Mouse (Mus musculus): ENCODE measurements around the gene Lpcat2b. TPM values are rescaled to one million over a fixed set of nuclear protein-coding genes. Genes with fewer than 3 reads are reported as not detected.
"Not testable (repeated sequence)": the region's sequence is repeated elsewhere in the genome, so short reads cannot be mapped to it uniquely, and the experiment has no call there.

The Lpcat2b gene
- not detected for polyA plus RNA-seq (2017; shearing (Covaris generic))

DNA sequence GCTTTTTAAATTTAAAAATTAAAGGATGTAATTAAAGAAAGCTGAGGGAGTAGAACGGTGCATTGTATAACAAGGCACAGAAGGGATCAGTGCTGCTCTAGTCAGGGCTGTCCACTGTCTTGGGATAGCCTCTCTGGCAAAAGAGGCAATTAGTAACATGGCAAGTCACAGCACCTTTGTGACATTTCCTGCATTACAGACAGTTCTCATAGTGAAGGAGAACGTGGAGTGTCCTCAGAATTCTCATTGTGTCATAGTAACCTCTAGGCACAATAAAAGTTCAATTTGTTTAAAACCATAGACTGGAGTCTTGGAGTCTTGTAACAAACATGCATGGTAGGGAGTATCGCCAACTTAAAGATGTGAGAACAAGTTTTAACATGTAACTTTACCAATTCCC lies at the start of gene Lpcat2b:
Gene Lpcat2b (plus strand): TSS at position 301 of the 400 bp plus-strand sequence.
- ATAC-seq, result no peak

DNA sequence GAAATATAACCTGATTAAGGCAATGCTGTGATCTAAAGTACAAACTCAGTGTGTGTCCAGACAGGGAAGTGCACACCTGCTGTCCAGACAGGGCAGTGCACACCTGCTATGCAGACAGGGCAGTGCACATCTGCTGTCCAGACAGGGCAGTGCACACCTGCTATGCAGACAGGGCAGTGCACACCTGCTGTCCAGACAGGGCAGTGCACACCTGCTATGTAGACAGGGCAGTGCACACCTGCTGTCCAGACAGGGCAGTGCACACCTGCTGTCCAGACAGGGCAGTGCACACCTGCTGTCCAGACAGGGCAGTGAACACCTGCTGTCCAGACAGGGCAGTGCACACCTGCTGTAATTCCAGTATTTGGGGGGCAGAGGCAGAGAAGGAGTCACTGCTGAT lies 44.9 kb upstream of the Lpcat2b start:
- ATAC-seq, result not testable (repeated sequence)

DNA sequence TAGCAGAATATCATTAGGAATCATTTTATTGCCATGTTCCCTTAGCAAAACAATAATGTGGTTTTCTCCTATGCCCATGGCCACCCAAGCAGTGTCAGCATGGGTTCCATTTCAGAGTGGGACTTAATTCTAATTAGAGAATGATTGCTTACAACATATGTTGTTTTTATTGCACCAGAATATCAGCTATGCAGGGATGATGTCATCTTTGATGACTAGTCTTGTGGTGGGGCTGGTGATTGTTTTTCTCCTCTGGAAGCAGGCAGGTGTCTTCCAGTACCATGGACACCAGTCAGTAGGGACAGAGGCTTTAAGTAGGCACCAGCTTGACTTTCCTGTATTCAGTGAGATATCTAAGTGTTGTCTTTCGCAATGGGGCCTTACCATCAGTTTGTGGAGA lies 43.6 kb upstream of the Lpcat2b start:
- ATAC-seq, result no peak

DNA sequence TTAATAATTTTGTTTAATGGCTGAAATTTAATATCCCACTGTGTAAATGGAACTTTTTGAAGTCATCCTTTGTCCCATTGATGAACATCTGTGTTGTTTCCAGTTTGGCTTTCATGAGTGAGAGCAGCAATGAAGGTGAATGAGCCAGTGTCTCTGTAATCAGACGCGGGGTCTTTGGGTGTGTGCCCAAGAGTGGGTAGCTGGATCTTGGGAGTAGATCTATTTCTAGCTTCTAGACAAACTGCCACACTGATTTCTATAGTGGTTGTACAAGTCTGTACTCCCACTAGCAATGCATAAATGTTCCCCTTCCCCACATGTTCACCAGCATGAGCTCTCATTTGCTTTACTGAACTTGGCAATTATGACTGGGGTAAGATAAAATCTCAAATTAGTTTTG lies 42.0 kb upstream of the Lpcat2b start:
- ATAC-seq, result no peak

DNA sequence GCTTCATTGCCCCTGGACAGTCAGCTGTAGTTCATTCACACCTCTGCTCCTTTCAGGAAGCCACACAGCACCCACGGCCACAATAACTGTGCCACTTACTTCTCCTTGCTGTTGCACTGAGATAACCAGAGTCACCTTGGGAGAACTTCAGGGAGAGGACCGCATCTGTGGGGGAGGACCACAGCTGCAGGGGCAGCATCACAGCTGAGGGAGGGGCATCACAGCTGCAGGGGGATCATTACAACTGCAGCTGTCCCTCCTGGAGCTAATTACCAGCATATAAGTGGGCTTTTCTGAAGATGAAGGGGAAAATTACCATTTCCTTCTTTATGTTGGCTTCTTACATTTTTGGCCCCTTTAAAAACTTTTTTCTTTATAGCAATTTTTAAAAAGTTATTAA lies 36.9 kb upstream of the Lpcat2b start:
- ATAC-seq, result no peak

DNA sequence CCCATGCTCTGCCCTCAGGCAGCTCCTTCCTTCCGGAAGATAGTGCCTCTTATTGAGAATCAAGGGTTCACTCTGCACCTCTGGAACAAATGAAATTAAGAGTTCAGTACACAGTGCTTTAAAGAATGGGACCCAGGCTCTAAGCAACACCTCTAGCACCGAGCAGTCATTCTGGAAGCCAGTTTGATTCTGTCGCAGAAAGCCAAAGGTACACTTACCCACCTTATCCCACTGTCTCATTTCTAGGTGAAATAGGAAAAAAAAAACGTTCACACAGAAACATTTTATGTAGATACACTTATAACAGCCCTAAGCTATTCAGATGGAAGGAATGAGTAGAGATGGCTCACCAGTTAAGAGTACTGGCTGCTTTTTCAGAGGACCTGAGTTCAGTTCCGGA lies 28.9 kb upstream of the Lpcat2b start, which contains the start of gene Ephx4:
Gene Ephx4 (plus strand): TSS at position 301 of the 400 bp plus-strand sequence.
- peak; percentile 22 for ATAC-seq

DNA sequence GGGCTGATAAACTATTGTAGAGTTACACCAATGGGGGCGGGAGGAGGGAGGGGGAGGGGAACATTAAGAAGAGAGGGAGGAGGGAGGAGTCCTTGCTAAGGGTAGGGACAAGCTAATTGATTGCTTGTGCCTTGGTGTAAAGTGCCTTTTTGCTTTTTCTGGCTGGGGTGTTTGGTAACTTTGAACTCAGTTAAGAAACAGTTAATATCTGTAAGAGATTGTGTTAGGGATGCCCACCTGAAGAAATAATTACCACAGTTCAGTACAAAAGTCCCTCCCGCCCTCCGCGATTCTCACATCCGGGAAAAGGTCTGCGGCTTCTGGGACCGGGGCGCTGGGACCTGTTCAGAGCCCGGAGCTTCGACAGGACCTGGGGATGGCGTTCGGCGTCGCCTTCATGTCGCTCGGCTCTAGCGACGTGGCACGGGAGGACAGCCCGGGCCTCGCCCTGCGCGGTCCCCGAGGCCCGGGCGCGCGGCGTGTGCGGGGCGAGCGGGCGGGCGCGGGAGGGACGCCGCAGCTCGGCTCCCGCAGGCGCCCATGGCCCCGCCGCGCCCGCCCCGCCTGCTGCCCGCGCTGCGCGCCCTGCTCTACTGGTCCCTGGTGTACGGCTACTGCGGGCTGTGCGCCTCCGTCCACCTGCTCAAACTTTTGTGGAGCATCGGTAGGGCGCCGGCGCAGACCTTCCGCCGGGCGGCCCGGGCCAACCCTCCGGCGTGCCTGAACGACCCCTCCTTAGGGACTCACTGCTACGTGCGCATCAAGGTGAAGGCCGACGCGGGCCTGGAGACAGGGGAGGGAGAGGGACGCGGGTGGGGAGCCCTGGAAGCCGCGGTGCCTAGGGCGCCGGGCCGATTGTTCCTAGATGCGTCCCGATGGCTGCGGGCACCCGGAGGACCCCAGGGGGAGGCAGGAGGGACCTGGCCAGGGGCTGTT lies 28.1 kb upstream of the Lpcat2b start:
- ATAC-seq, result peak; percentile 53

DNA sequence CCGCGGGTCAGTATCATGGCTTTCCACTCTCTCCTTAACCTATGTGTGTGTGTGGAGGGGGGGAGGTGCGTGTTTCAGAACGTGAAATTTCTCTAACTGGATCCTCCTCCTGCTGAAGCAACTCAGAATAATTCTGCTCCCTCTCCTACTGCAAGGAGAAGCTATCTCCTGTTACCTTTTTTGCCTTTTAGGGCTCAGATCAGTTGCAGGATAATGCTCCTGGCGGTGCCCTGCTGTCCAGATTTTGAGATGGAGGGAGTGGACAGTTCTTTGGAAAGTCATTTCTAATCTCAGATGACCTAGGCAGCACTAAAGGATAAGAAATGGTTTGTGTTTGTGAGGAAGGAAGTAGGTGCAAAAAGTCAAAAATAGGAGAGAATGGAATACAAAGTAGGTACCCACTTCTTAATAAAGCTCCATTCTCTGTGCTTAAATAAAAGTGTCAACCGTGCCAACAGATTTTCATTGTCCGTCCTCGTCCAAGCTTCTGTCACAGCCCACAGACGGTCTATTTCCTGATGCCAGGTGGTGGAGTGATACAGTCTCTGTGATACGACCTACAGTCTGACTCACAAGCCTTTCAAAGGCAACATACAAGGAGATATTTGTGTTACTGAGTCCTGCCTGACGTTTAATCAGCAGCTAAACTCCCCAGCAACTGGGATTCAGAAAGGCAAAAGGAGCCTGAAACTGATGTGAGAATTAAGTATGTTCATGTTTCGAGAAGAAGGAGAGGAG lies 27.2 kb upstream of the Lpcat2b start:
- ATAC-seq, result no peak

DNA sequence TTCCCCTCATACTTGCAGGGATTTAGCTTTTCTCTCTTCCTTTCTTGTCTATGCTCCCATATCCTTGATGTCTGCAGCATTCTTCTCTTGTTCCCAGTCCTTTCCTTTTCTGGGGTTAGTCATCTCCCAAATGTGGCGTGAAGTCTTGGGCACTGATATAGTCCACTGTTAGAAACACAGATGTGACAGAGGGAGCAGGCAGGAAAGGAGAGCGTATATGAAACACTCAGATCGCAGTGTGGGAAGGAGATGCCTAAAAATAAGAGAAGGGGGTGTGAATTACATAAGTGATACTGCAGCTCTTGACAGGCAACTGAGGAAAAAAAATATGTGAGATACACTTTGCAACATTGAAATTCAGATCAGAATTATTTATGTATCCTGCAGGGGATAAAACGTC lies 26.0 kb upstream of the Lpcat2b start:
- no peak for ATAC-seq

DNA sequence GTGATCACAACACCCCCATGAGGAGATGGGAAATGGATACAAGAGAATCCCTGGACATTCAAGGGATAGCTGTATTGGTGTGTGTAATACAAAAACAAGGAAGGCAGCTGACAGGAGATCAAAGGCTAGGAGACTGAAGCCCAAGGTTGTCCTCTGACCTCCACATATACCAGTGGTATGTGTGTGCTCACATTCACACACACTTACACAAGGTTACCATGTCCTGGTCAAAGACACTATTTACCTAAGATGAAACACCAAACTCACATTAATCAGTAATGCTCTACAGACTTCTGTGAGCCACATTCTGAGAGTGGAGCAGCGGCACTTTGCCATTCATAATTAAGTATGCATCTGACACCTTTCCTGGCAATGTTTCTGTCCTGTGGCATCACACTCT lies 21.0 kb upstream of the Lpcat2b start:
- no peak for ATAC-seq

DNA sequence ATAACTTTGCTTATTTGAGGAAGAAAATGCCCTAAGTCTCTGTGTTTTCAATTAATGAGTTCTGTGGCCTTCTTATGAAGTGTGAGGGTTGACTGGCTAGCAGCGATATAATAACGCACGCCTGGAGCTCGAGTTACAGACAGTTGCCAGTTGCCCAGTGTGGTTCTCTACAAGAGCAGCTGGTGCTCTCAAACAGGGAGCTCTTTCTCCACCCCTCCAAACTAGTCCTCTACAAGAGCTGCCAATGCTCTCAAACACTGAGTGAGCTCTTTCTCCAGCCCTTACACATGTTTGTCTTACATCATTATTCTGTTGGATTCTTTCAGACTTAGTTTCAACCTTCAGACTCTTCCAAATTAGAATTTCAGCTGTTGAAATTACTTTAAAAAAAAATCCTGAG lies 20.0 kb upstream of the Lpcat2b start:
- ATAC-seq, result no peak

DNA sequence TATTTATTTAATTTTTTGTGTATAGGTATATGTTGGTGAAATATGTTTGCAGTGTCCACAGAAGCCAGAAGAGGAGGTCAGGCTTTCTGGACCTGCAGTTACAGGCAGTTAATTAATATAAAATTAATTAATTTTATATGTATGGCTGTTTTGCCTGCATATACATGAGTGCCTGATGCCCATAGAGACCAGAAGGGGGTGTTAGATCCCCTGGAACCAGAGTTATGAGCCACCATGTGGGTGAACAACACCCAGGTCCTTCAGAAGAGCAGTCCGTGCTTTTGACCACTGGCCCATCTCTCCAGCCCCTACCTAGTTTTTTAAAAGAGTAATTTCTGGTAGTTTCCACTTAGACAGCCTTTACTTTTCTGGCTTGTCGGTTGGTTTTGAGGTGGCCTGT lies 19.1 kb upstream of the Lpcat2b start:
- ATAC-seq, result no peak

DNA sequence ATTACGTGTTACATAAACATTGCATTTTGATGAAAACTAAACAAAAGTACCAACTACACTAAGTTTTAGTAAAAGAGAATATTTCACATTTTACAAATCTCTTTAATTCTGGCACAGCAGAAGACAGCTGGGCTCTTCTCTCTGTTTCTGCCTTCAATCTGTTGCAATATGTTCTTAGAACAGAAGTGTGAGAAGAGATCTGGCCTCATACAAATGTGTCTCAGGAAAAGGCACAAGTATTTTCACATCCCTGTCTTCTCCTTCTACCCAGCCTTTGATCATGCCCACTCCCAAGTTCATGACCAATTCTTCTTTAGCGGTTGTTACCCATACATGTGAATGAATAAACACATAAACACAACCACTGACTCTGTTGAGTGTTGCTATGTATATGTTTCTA lies 16.3 kb upstream of the Lpcat2b start:
- ATAC-seq, result no peak

DNA sequence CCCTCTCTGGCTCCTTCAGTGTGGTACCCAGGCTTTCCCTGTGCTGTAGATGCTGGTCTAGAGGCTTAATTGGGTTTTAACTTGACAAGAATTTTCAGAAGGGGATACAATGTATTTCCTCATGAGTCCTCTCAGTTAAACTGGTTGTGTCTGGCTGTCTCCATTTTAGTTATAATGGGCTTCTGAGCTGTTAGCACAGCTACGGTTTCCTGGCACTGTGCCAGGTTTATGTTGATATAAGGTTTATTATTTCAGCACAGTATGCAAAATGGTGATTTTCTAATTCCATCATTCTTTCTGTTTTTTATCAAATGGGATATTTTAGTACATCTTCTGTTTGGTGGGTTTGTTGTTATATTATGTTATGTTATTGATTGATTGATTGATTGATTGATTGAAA lies 9.7 kb upstream of the Lpcat2b start:
- no peak for ATAC-seq

DNA sequence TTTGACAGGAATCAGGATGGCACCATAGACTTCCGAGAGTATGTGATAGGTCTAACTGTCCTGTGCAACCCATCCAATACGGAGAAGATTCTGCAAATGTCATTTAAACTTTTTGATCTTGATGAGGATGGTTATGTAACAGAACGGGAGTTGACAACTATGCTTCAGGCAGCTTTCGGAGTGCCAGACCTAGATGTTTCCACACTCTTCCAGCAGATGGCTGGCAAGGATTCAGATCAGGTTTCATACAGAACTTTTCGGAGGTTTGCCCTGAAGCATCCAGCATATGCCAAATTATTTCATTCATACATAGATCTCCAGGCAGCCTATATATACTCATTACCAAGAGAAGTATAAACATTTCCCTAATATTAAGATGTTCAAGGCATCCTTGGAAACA lies 2.7 kb downstream of the Lpcat2b start:
- no peak for ATAC-seq

DNA sequence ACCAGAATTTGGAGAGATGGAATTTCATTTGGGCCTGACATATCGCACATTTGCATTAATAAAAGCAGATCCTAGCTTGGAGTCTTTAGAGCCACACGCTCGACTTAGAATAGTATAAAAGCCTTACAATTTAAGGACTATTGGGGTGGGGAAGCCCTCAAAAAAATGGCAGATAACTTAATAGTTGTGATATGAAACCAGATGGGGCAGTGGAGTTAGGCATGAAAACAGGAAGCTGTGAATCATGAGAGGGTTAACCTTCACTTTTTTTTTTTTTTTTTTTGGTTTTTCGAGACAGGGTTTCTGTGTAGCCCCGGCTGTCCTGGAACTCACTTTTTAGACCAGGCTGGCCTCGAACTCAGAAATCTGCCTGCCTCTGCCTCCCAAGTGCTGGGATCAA lies 4.8 kb downstream of the Lpcat2b start:
- no peak for ATAC-seq

DNA sequence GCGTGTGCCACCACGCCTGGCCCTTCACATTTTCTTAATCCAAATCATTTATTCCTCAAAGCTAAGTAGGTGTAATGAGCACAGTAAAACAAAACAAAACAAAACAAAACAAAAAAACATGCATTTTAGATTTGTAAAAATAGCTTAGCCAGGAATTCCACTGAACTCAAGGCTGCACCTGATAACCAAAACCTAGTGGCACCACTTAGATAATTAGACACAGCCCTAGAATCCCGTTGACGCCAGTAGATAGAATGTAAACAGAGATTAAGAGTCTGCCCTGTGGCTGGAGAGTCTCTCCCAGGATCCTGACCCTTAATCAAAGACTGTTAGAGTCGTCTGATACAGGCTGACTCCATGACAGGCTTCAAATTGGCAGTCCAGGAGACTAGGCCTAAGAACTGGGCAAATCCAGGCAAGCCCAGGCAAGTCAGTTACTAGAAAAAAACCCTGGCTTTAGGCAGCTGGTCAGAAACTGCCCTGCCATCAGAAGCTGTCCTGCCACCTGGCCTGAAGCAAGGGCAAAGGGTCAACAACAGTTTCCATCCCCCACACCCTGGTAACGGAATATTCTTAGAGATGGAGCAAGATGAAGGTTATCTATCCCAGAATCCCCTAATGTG lies 5.3 kb downstream of the Lpcat2b start:
- no peak for ATAC-seq

DNA sequence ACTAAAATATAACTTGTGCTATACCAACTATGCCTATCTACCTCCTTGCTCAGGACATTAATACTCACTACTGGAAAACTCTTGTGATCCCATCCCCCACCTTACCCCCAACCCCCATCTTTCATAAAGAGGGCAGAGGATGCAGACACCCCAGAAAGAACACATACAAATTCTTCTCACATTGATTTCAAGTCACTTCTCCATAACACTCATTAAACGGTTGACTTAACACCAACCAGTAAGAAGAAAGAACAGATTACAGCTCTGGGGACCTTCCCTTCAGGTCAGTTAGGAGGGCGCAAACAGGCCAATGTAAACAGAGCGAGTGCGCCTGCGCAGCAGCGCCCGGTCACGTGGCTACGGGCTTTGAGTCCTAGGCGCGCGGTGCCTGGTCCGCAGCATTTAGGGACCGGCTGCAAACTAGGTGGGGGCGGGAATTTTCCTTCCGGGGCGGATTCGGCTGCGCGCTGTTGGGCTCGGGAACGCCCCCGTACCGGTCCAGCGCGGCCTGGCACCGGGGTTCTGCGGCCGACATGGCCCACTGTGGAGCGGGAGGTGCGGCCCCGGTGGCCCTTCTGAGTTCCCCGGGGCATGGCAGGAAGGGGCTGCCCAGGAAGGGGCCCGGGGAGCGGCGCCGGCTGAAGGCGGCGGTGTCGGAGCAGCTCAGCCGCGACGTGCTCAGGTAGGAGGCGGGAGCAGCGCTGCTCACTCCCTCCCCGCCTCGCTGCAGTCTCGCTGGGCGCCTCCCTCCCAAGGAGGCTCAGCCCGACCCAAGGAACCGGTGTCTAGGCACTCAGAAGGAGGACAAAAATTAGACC lies 6.3 kb downstream of the Lpcat2b start, which contains the start of gene Btbd8:
Gene Btbd8 (plus strand): TSS at position 534 of the 818 bp plus-strand sequence.
- peak; percentile 92 for ATAC-seq

DNA sequence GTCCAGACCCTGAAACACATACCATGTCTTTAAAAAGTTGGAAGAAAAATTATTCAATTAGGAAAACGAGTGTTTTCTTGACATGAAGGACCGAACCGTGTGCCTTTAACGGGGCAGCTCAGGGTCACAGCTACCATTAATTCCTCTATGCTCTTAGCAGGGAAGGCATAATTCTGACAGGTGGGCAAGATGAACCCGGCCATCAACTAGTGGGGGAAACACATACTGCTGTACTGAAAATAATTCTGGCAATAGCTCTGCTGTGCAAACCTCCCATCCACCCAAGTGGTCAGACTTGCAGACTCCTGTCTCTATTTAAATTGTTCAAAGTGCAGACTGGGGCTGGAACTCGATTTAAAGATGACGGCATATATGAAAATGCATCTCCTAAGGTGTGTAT lies 7.0 kb downstream of the Lpcat2b start:
- ATAC-seq, result no peak

DNA sequence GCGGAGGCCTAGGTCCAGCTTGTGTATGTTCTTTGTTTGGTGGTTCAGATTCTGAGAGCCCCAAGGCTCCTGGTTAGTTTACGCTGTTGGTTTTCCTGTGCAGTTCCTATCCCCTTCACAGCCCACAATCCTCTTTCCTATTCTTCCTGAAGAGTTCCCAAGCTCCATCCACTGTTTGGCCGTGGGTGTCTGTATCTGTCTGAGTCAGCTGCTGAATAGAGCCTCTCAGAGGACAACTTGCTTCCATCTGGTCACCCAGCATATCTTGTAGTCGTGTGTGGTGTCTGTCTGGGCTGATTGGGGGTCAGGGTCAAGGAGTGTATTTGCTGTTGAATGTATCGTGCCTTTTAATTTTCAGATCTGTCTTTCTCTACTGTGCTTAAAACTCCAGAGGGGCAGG lies 10.5 kb downstream of the Lpcat2b start:
- ATAC-seq, result no peak

DNA sequence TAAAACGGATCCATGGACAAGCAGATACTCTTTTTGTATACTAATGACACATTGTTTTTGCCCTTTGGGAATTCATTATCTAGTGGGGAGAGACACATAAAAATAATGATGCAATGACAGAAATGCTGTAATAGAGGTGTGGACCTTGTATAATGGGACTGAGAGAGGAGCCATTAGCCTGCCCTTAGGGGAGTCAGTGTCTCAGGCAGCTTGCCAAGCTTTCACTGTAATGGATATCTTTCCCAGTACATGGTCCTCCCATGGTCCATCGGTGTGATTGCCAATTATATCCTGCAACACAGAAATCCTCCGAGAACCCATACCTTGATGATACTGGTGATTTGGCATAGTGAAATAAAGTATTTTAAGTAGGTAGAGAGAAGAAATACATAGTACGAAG lies 12.9 kb downstream of the Lpcat2b start:
- ATAC-seq, result no peak

DNA sequence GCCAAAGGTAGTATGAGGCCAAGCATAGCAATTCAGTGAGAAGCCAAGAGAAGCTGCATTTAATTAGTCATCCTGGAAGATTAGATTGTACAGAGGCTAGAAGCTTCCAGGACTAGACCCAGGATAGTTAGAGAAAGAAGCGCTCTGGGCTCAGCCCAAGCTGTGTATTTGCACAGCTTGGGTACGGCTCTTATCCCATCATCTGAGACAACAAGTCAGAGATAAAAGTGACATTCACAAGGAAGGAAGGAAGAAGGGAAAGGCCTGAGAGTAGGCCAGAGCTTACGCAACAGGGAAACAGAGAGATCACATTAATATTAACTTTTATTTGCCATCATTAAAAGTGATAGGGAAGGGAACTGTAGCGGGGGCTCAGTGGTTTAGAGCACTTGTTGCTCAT lies 16.6 kb downstream of the Lpcat2b start:
- no peak for ATAC-seq
